Mouse (Mus musculus): ENCODE data around the gene Chst10. TPM values are rescaled to one million over a fixed set of nuclear protein-coding genes. Genes with fewer than 3 reads are reported as not detected.

Chst10 gene
- total and polyA plus RNA-seq, 2 experiments from 2014 or later: 0.04 to 0.55 TPM

DNA sequence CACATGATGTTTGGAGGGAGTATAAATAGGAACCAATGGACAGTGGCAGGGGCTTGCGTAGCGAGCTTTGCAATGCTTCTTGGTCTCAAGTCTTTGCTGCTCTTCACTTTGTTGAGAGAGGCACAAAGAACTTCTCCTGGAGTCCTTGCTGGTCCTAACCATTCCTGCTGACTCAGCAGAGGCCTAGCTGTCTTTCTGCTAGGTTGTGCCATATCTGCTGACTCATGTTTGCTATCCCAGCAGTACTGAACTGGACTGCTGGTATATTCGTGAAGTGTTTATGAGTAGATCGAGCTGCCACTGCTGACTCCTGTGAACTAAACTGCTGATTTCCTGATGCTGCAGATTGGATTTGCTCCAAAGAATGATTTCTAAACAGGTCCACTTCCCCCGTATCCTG is 37.8 kb downstream of the Chst10 start:
- DNase-seq (ENCODE audit: low spot score) (no peak), ATAC-seq (ENCODE audit: insufficient read depth, low read depth) (no peak)
- H3K4me1 ChIP-seq (ENCODE audit: control insufficient read depth, insufficient read depth): no peaks in the 10 kb centered on the region
- H3K4me3 ChIP-seq (ENCODE audit: low read depth, low read length): no peak overlapping the region
- H3K36me3 ChIP-seq (replicated peaks; ENCODE audit: control insufficient read depth, insufficient read depth, low read length): no peaks in the 10 kb centered on the region
- WGBS: 69% methylated on average over 5 of the region's 5 CpGs
- no peaks in the 10 kb centered on the region for H3K27me3 ChIP-seq (ENCODE audit: control insufficient read depth, insufficient read depth, low read length)
- H3K9me3 ChIP-seq (replicated peaks; ENCODE audit: control insufficient read depth, low read length): no peaks in the 10 kb centered on the region
- no peak overlapping the region for H3K27ac ChIP-seq (ENCODE audit: low read depth)
- H3K4me2 ChIP-seq (ENCODE audit: low read depth, low read length): no peak overlapping the region
- TF ChIP-seq EP300 (IDR thresholded peaks at IDR 0.05; ENCODE audit: low read depth) (no peak), CTCF (IDR thresholded peaks at IDR 0.05; ENCODE audit: low read depth) (no peak)
- H3K9ac ChIP-seq (replicated peaks; ENCODE audit: low read depth, low read length): no peak overlapping the region

DNA sequence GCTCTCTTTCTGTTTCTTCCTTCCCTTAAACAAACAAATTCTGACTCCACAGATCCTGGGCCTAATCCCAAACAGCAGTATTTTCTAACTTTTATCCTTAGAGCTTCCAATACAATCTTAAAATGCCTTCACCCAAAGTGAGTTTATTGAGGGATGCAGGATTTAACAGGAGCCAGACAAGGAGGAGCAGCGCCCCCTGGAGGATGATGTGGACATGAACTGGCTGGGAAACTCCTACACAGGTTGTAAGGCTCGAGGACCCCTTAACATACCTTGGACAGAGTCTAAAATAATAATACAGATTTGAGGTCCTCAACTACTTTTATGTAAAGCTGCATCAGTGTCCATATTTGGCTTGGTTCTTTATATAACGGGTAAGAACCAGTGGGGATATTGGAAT is 41.8 kb downstream of the Chst10 start:
- no peaks in the 10 kb centered on the region for H3K9me3 ChIP-seq (replicated peaks; ENCODE audit: control insufficient read depth, low read length)
- no peak for ATAC-seq (ENCODE audit: insufficient read depth, low read depth)
- H3K4me1 ChIP-seq (ENCODE audit: control insufficient read depth, insufficient read depth): no peaks in the 10 kb centered on the region
- WGBS: 8% methylated on average over 3 of the region's 3 CpGs
- TF ChIP-seq EP300 (IDR thresholded peaks at IDR 0.05; ENCODE audit: low read depth) (no peak), CTCF (IDR thresholded peaks at IDR 0.05; ENCODE audit: low read depth) (peak; percentile 63)
- no peak overlapping the region for H3K4me2 ChIP-seq (ENCODE audit: low read depth, low read length)
- H3K36me3 ChIP-seq (replicated peaks; ENCODE audit: control insufficient read depth, insufficient read depth, low read length): no peaks in the 10 kb centered on the region
- H3K27ac ChIP-seq (ENCODE audit: low read depth): no peak overlapping the region
- no peak for DNase-seq (ENCODE audit: low spot score)
- no peaks in the 10 kb centered on the region for H3K27me3 ChIP-seq (ENCODE audit: control insufficient read depth, insufficient read depth, low read length)
- no peak overlapping the region for H3K9ac ChIP-seq (replicated peaks; ENCODE audit: low read depth, low read length)
- no peak overlapping the region for H3K4me3 ChIP-seq (ENCODE audit: low read depth, low read length)

DNA sequence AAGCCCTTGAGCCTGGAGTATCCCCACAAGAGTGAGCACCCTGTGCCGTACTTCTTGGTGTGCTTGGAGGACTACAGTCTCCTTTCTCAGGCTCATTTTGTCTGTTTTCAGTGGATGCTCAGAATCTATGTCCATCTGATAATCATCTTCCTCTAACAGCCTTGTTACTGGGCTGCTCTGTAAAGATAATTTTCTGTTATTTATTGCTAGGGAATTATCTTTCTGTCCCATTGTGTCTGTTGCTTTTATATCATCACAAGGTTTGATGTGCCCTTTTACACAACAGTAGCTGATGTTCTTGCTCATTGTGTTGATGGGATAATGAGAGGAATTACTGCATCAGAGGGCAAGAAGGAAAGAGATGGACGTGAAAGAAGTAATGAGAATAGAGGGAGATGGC is 45.7 kb downstream of the Chst10 start:
- no peak for ATAC-seq (ENCODE audit: insufficient read depth, low read depth)
- TF ChIP-seq CTCF (IDR thresholded peaks at IDR 0.05; ENCODE audit: low read depth) (no peak), EP300 (IDR thresholded peaks at IDR 0.05; ENCODE audit: low read depth) (no peak)
- no peak overlapping the region for H3K27ac ChIP-seq (ENCODE audit: low read depth)
- H3K4me2 ChIP-seq (ENCODE audit: low read depth, low read length): no peak overlapping the region
- H3K4me1 ChIP-seq (ENCODE audit: control insufficient read depth, insufficient read depth): no peaks in the 10 kb centered on the region
- H3K9ac ChIP-seq (replicated peaks; ENCODE audit: low read depth, low read length): no peak overlapping the region
- 0 out of 2 replicates have a peak, but pooled peaks cover 5% of the 10 kb centered on the region for H3K27me3 ChIP-seq (ENCODE audit: control insufficient read depth, insufficient read depth, low read length)
- H3K9me3 ChIP-seq (replicated peaks; ENCODE audit: control insufficient read depth, low read length): no peaks in the 10 kb centered on the region
- H3K36me3 ChIP-seq (replicated peaks; ENCODE audit: control insufficient read depth, insufficient read depth, low read length): no peaks in the 10 kb centered on the region
- WGBS: 63% methylated on average over 2 of the region's 2 CpGs
- DNase-seq (ENCODE audit: low spot score): no peak
- no peak overlapping the region for H3K4me3 ChIP-seq (ENCODE audit: low read depth, low read length)

DNA sequence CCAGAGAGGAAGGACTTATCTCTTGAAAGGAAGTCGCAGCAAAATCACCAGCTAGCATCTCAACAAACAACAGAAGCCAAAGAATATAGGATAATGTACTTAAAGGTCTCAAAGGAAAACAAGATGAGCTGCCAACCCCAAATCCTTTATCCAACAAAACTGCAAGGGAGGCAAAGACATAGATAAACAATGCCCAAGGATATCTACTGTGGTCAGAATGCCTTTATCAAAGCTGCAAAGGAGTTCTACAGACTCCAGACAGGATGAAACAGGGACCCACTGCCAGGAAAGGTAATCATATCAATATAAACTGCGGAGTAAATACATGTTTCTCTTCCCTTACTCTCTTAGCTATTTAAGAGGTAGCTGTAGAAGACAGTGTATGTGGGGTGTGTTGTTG is 47.3 kb downstream of the Chst10 start:
- 59% methylated on average over 2 of the region's 2 CpGs for WGBS
- no peak for ATAC-seq (ENCODE audit: insufficient read depth, low read depth)

DNA sequence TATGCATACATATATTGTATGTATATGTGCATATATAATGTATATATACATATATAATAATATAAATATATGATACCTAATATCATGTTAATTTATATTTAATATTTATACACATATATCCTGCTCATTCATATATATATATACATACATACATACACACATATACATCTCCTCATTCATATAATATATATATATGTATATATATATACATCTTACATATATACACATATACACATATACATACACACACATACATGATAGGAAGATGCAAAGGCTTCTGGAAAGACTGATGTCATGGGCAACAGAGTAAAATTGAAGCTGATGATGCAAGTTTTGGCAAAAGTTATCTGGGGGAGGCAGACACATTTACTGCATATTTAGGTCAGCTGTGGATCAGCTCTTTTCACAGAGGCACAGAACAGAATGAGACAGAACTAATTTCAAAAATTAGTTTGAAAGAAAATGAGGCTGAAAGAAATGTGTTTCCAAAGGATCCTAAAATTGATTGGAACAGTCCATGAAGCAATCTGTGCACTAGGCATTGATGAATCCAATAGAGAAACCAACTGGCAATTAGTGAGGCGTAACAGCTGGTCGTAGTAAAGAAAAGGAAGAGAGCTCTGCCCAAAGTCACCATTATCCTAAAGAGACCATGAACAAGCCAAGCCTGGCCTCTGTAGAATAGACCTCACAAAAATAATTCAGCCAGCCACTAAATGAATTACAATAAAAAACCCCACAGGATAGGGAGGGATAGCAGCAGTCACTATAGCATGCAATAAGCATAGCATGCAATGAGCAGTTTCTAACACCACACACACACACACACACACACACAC is 49.3 kb downstream of the Chst10 start:
- ATAC-seq (ENCODE audit: insufficient read depth, low read depth) (no peak), DNase-seq (ENCODE audit: low spot score) (no peak)
- Histone ChIP-seq H3K9me3 (replicated peaks; ENCODE audit: control insufficient read depth, low read length) (no peaks in the 10 kb centered on the region), H3K4me1 (ENCODE audit: control insufficient read depth, insufficient read depth) (no peaks in the 10 kb centered on the region), H3K4me3 (ENCODE audit: low read depth, low read length) (no peak overlapping the region), H3K27ac (ENCODE audit: low read depth) (no peak overlapping the region), H3K9ac (replicated peaks; ENCODE audit: low read depth, low read length) (no peak overlapping the region), H3K4me2 (ENCODE audit: low read depth, low read length) (no peak overlapping the region), H3K27me3 (ENCODE audit: control insufficient read depth, insufficient read depth, low read length) (0 out of 2 replicates have a peak, but pooled peaks cover 5% of the 10 kb centered on the region), H3K36me3 (replicated peaks; ENCODE audit: control insufficient read depth, insufficient read depth, low read length) (no peaks in the 10 kb centered on the region)
- no peak for TF ChIP-seq CTCF (IDR thresholded peaks at IDR 0.05; ENCODE audit: low read depth)
- TF ChIP-seq EP300 (IDR thresholded peaks at IDR 0.05; ENCODE audit: low read depth): no peak
- 83% methylated on average over 2 of the region's 2 CpGs for WGBS

More for the DNA sequence above, 47.3 kb downstream of the Chst10 start:
- H3K4me3 ChIP-seq (ENCODE audit: low read depth, low read length): no peak overlapping the region
- H3K27ac ChIP-seq (ENCODE audit: low read depth): no peak overlapping the region
- no peak overlapping the region for H3K9ac ChIP-seq (replicated peaks; ENCODE audit: low read depth, low read length)
- no peak overlapping the region for H3K4me2 ChIP-seq (ENCODE audit: low read depth, low read length)
- H3K4me1 ChIP-seq (ENCODE audit: control insufficient read depth, insufficient read depth): no peaks in the 10 kb centered on the region
- H3K36me3 ChIP-seq (replicated peaks; ENCODE audit: control insufficient read depth, insufficient read depth, low read length): no peaks in the 10 kb centered on the region
- H3K9me3 ChIP-seq (replicated peaks; ENCODE audit: control insufficient read depth, low read length): no peaks in the 10 kb centered on the region
- no peak for DNase-seq (ENCODE audit: low spot score)
- no peak for TF ChIP-seq EP300 (IDR thresholded peaks at IDR 0.05; ENCODE audit: low read depth)
- no peak for TF ChIP-seq CTCF (IDR thresholded peaks at IDR 0.05; ENCODE audit: low read depth)
- H3K27me3 ChIP-seq (ENCODE audit: control insufficient read depth, insufficient read depth, low read length): 0 out of 2 replicates have a peak, but pooled peaks cover 5% of the 10 kb centered on the region

Measured in heart, postnatal 0 days (tissue).